Mouse (Mus musculus): ENCODE results near the gene Rbfox2. TPM values are rescaled to one million over a fixed set of nuclear protein-coding genes. Genes with fewer than 3 reads are reported as not detected.
A peak's percentile ranks its signal among the peaks of the same experiment; 100 is the strongest.

Gene Rbfox2
- polyA plus RNA-seq, 1 experiment, result 34.7 TPM

DNA sequence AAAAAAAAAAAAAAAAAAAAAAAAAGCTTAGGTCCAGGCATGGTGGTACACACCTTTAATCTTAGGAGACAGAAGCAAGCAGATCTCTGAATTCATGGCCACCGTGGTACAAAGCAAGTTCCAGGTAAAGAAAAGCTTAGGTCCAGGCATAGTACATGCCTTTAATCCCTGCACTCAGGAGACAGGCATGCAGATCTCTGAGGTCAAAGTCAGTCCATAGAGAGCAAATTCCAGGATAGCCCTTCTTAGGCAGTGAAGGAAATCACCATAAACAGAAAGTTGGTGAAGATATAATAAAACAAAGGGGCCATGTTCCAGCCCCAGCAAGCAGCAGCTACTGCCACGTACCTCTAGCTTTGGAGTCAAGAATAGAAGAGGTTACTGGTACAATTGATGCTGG is 44.0 kb downstream of the Rbfox2 start:
- WGBS, result 50% methylated on average over 2 of the region's 2 CpGs
- no peak overlapping the region for H3K4me3 ChIP-seq (ENCODE audit: low read depth, low read length)
- H3K36me3 ChIP-seq (ENCODE audit: control insufficient read depth, insufficient read depth, low read length), result no peaks in the 10 kb centered on the region
- H3K4me1 ChIP-seq (ENCODE audit: control insufficient read depth, insufficient read depth, insufficient read length, low read length), result peaks cover 10% of the 10 kb centered on the region; the same call in 1 of the 2 replicates
- 0 out of 2 replicates have a peak overlapping the region, but pooled peaks have one; percentile 7 for H3K27ac ChIP-seq (ENCODE audit: insufficient read depth, low read depth, low read length)
- TF ChIP-seq POLR2A (IDR thresholded peaks at IDR 0.05; ENCODE audit: low read depth, low read length) (no peak), CTCF (IDR thresholded peaks at IDR 0.05; ENCODE audit: extremely low read depth, insufficient read length, insufficient replicate concordance, low read depth, low read length) (no peak)
- H3K27me3 ChIP-seq (ENCODE audit: control insufficient read depth, insufficient read depth, low read length), result no peaks in the 10 kb centered on the region

DNA sequence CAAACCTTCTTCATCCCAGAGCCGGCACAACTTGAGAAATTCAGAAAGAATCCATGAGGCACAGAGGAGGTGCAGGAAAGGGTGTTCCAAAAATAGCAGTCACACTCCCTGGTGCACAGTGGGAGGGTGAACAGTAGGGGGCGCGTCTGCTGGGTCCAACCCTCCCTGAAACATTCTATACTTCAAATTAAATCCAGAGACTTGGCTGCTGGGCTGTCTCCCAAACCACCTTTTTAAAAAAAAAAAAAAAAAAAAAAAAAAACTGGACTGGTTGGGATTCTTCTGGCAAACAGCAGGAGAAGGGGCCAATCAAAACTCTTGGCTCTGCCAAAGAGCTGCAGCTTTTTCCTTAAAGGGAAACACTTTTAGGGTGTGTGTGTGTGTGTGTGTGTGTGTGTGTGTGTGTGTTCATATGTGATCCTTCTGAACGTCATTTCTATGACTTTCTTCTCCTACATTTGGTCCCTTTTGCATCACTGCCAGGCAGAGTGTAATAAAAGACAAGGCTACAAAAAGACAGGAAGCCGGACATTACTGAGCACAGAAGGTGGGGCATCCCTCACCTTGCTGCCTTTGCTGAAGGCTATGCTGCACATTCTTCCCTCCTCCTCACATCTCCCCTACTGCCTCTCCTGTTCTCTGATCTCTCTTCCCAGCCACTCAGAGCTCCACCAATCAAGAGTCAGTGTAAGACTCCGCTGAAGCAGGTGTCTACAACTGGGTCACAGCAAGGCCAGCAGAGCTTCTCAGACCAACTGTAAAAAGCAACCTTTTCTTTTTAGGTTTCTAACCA is 49.2 kb downstream of the Rbfox2 start:
- Histone ChIP-seq H3K27ac (ENCODE audit: insufficient read depth, low read depth, low read length) (no peak overlapping the region), H3K36me3 (ENCODE audit: control insufficient read depth, insufficient read depth, low read length) (no peaks in the 10 kb centered on the region), H3K4me1 (ENCODE audit: control insufficient read depth, insufficient read depth, insufficient read length, low read length) (no peaks in the 10 kb centered on the region; the same call in 1 of the 2 replicates), H3K4me3 (ENCODE audit: low read depth, low read length) (no peak overlapping the region), H3K27me3 (ENCODE audit: control insufficient read depth, insufficient read depth, low read length) (no peaks in the 10 kb centered on the region)
- 40% methylated on average over 6 of the region's 6 CpGs for WGBS
- TF ChIP-seq POLR2A (IDR thresholded peaks at IDR 0.05; ENCODE audit: low read depth, low read length) (no peak), CTCF (IDR thresholded peaks at IDR 0.05; ENCODE audit: extremely low read depth, insufficient read length, insufficient replicate concordance, low read depth, low read length) (peak; percentile 62; the same call in 1 of the 2 replicates)

DNA sequence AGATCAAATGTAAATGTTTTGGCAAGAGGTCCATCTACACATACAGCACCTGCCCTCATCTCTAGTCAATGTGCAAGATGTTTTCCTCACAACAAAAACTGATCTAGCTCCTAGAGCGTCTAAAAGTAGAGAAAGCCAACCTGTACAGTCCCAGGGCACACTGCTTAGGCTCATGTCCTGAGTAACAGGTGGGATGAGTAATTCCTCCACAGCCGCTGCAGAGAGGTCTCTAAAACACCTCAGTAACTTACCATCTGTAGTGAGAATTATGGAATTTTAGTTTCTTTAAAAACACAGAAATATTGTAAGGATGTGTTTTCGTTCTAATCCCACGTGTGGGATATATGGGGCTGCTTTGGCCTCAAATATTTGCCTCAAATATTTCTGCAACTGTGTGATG is 50.0 kb downstream of the Rbfox2 start:
- no peaks in the 10 kb centered on the region; the same call in 1 of the 2 replicates for H3K4me1 ChIP-seq (ENCODE audit: control insufficient read depth, insufficient read depth, insufficient read length, low read length)
- no peak overlapping the region for H3K4me3 ChIP-seq (ENCODE audit: low read depth, low read length)
- no peaks in the 10 kb centered on the region for H3K36me3 ChIP-seq (ENCODE audit: control insufficient read depth, insufficient read depth, low read length)
- H3K27me3 ChIP-seq (ENCODE audit: control insufficient read depth, insufficient read depth, low read length), result no peaks in the 10 kb centered on the region
- TF ChIP-seq CTCF (IDR thresholded peaks at IDR 0.05; ENCODE audit: extremely low read depth, insufficient read length, insufficient replicate concordance, low read depth, low read length), result no peak
- 92% methylated on average over 4 of the region's 4 CpGs for WGBS
- H3K27ac ChIP-seq (ENCODE audit: insufficient read depth, low read depth, low read length), result no peak overlapping the region

DNA sequence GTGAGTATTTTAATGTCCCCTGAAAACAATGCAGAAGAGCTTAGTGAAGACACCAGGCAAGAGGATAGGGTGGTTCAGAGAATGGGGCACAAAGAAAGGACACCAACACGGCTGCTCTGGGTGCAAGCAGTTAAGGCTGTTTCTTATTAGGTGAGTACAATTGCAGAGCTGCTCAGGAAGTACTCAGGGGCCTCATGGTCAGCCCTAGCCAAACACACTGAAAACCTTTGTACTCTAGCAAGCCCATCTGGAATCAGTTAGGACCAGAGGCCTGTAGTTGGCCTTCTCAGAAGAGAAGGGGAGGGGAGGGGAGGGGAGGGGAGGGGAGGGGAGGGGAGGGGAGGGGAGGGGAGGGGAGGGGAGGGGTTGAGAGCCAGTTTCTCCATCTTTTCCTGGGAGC is 52.2 kb downstream of the Rbfox2 start:
- no peak overlapping the region for H3K4me3 ChIP-seq (ENCODE audit: low read depth, low read length)
- H3K27me3 ChIP-seq (ENCODE audit: control insufficient read depth, insufficient read depth, low read length), result no peaks in the 10 kb centered on the region
- WGBS, result 12% methylated on average over 1 of the region's 1 CpGs
- TF ChIP-seq CTCF (IDR thresholded peaks at IDR 0.05; ENCODE audit: extremely low read depth, insufficient read length, insufficient replicate concordance, low read depth, low read length) (no peak), POLR2A (IDR thresholded peaks at IDR 0.05; ENCODE audit: low read depth, low read length) (no peak)
- H3K27ac ChIP-seq (ENCODE audit: insufficient read depth, low read depth, low read length), result no peak overlapping the region
- H3K36me3 ChIP-seq (ENCODE audit: control insufficient read depth, insufficient read depth, low read length), result no peaks in the 10 kb centered on the region
- no peaks in the 10 kb centered on the region; the same call in 1 of the 2 replicates for H3K4me1 ChIP-seq (ENCODE audit: control insufficient read depth, insufficient read depth, insufficient read length, low read length)

DNA sequence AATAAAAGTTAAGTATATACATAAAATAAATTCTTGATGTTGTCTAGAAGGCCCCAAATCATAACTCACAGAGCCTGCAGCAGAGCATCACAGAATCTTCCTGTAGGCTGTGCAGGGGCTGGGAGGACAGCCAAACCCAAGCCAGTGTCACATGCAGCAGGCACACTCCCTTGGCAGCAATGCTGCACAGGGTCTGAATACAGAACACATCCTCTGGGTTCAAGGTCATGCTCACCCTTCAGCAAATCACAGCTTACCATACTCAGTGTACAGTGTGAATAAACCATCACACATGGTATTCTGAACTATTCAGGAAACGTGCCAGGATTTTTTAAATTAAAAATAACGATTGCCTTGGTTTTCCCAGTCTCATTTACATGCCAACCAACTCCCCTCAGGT is 52.7 kb downstream of the Rbfox2 start:
- WGBS, result 28% methylated on average over 2 of the region's 2 CpGs
- TF ChIP-seq CTCF (IDR thresholded peaks at IDR 0.05; ENCODE audit: extremely low read depth, insufficient read length, insufficient replicate concordance, low read depth, low read length) (no peak), POLR2A (IDR thresholded peaks at IDR 0.05; ENCODE audit: low read depth, low read length) (no peak)
- Histone ChIP-seq H3K27ac (ENCODE audit: insufficient read depth, low read depth, low read length) (no peak overlapping the region), H3K36me3 (ENCODE audit: control insufficient read depth, insufficient read depth, low read length) (no peaks in the 10 kb centered on the region), H3K27me3 (ENCODE audit: control insufficient read depth, insufficient read depth, low read length) (no peaks in the 10 kb centered on the region), H3K4me3 (ENCODE audit: low read depth, low read length) (no peak overlapping the region), H3K4me1 (ENCODE audit: control insufficient read depth, insufficient read depth, insufficient read length, low read length) (no peaks in the 10 kb centered on the region; the same call in 1 of the 2 replicates)

DNA sequence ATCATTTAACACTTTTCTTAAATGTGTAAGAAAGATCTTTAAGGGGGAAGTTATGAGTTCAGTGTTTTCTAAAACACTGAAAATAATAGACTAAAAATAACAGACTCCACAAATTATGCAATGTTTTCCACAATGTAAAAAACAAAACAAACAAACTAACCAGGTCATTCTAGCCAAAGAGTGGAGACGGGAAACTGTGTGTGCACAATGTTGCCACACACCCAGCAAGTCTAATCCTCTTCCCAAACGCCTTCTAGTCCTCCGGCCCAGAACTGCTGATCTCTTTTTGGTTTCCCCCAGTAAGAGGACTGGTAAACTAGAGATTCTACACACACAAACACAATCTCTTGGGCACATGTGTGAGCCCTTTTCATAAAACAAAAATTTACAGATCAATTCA is 55.1 kb downstream of the Rbfox2 start:
- TF ChIP-seq POLR2A (IDR thresholded peaks at IDR 0.05; ENCODE audit: low read depth, low read length) (no peak), CTCF (IDR thresholded peaks at IDR 0.05; ENCODE audit: extremely low read depth, insufficient read length, insufficient replicate concordance, low read depth, low read length) (no peak)
- Histone ChIP-seq H3K27ac (ENCODE audit: insufficient read depth, low read depth, low read length) (no peak overlapping the region), H3K27me3 (ENCODE audit: control insufficient read depth, insufficient read depth, low read length) (no peaks in the 10 kb centered on the region), H3K4me3 (ENCODE audit: low read depth, low read length) (no peak overlapping the region), H3K4me1 (ENCODE audit: control insufficient read depth, insufficient read depth, insufficient read length, low read length) (no peaks in the 10 kb centered on the region), H3K36me3 (ENCODE audit: control insufficient read depth, insufficient read depth, low read length) (no peaks in the 10 kb centered on the region)
- WGBS, result 77% methylated on average over 3 of the region's 3 CpGs

DNA sequence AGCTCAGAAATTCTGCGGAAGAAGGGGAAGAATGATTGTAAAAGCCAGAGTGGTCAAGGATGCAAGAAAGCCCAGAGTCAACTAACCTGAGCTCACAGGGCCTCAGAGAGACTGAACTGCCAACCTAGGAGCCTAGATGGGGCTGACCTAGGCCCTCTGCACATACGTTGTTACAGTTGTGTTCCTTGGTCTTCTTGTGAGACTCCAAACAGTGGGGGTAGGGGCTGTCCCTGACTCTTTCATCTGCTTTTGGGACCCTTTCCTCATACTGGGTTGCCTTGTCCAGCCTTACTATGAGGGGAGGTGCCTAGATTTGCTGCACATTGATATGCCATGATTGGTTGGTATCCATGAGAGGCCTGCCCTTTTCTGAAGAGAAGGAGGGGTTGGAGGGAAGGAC is 56.0 kb downstream of the Rbfox2 start:
- H3K36me3 ChIP-seq (ENCODE audit: control insufficient read depth, insufficient read depth, low read length), result no peaks in the 10 kb centered on the region
- peaks cover 2% of the 10 kb centered on the region; the same call in 1 of the 2 replicates for H3K4me1 ChIP-seq (ENCODE audit: control insufficient read depth, insufficient read depth, insufficient read length, low read length)
- no peak for TF ChIP-seq CTCF (IDR thresholded peaks at IDR 0.05; ENCODE audit: extremely low read depth, insufficient read length, insufficient replicate concordance, low read depth, low read length)
- TF ChIP-seq POLR2A (IDR thresholded peaks at IDR 0.05; ENCODE audit: low read depth, low read length), result no peak
- H3K27me3 ChIP-seq (ENCODE audit: control insufficient read depth, insufficient read depth, low read length), result no peaks in the 10 kb centered on the region
- WGBS, result 83% methylated on average over 2 of the region's 2 CpGs
- no peak overlapping the region for H3K27ac ChIP-seq (ENCODE audit: insufficient read depth, low read depth, low read length)
- H3K4me3 ChIP-seq (ENCODE audit: low read depth, low read length), result no peak overlapping the region

All from small intestine, adult 2 months (tissue).